Mouse (Mus musculus) urinary bladder, postnatal 14 days (tissue): ENCODE results near the gene Etfbkmt.
"Not testable (repeated sequence)": the region's sequence is repeated elsewhere in the genome, so short reads cannot be mapped to it uniquely, and the experiment has no call there.

ENCODE experiments used
- DNase-seq: peaks from one replicate; pipeline ENCODE4 v3.0.0; 2021; ENCODE audit warnings: low spot score

Etfbkmt gene

GRCm38 (mm10) chr6:149134391-149135150 lies 5.1 kb upstream of the Etfbkmt start:
- no peak for DNase-seq

GRCm38 (mm10) chr6:149135631-149136030 lies 4.0 kb upstream of the Etfbkmt start:
- DNase-seq = no peak

- DNase-seq = no peak
Observed at GRCm38 (mm10) chr6:149137936-149138335, 1.7 kb upstream of the Etfbkmt start.

- DNase-seq = no peak
Observed at GRCm38 (mm10) chr6:149139011-149139410, 638 bp upstream of the Etfbkmt start.

GRCm38 (mm10) chr6:149141393-149142173 lies 1.9 kb downstream of the Etfbkmt start:
- peak; percentile 85 for DNase-seq

DNA sequence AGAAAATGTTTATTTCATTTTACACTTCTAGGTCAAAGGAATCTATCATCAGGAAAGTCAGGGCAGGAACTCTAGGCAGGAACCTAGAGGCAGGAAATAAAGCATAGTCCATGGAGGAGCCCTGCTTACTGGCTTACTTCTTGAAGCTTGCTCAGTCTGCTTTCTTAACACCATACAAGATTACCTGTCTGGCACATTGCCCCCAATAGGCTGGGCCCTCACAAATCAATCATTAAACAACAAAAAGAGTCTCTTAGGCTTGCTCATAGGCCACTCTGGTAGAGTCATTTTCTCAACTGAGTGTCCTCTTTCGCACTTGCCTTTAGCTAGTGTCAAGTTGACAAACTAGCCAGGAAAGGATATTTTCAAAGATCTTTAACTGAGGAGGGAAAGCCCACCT lies 5.5 kb downstream of the Etfbkmt start:
- DNase-seq = no peak

DNA sequence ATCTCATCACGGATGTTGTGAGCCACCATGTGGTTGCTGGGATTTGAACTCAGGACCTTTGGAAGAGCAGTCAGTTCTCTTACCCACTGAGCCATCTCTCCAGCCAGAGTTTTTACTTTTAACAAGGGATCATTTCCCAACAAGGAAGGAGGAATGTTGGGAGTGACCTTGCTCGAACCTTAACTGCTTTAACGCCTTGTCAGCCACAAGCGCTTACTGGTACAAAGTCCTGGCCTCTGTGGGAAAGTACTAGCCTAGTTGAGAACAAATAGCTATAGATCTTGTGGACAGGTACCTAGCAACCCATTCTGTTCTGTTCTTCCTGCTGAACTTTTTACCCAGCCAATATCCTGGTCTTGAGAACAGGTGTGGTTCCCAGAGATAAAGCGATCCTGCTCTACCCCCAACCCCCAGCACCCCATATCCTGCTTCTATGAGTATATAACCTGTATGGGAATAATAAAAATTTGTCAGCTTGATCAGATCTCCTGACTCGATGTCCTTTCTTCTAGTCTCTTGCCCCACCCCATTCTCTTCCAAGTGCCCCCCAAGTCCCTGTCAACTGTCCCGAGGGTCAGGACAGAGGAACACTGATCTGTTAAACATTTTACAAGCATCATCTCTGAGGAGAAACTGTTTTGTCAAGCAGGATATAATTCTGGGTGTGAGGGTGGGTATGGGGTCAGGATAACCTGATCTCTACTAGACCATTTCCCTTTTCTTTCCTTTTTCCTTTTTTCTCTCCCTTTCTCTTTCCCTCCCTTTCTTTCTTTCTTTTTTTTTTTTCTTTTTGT lies 9.0 kb downstream of the Etfbkmt start:
- no peak for DNase-seq

- DNase-seq = no peak
Observed at GRCm38 (mm10) chr6:149152119-149152518, 12.5 kb downstream of the Etfbkmt start.

DNA sequence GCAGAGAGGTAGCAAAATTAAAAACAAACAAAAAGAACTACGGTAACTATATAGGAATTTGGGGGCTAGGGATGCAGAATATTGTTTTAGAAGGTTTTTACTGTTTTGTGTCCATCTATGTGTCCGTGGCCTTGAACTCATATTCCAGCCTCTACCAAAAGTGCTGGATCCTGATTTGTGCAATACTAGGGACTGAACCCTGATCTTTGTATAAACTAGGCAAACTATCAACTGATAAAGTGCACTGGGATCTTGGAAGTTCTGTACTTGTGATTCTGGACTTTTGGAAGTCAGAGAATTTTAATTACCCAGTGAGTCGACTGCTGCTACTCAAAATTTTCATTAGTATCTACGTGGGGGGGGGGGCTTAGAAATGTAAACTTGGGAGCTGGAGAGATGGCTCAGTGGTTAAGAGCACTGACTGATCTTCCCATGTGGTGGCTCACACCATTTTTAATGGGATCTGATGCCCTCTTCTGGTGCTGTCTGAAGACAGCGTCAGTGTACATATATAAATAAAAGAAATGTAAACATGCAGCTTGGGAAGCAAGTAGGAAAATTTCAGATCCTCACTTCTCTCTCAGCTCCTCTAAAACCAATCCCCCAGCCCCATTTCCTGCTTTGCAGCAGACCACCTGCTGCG lies 13.9 kb downstream of the Etfbkmt start:
- no peak for DNase-seq

DNA sequence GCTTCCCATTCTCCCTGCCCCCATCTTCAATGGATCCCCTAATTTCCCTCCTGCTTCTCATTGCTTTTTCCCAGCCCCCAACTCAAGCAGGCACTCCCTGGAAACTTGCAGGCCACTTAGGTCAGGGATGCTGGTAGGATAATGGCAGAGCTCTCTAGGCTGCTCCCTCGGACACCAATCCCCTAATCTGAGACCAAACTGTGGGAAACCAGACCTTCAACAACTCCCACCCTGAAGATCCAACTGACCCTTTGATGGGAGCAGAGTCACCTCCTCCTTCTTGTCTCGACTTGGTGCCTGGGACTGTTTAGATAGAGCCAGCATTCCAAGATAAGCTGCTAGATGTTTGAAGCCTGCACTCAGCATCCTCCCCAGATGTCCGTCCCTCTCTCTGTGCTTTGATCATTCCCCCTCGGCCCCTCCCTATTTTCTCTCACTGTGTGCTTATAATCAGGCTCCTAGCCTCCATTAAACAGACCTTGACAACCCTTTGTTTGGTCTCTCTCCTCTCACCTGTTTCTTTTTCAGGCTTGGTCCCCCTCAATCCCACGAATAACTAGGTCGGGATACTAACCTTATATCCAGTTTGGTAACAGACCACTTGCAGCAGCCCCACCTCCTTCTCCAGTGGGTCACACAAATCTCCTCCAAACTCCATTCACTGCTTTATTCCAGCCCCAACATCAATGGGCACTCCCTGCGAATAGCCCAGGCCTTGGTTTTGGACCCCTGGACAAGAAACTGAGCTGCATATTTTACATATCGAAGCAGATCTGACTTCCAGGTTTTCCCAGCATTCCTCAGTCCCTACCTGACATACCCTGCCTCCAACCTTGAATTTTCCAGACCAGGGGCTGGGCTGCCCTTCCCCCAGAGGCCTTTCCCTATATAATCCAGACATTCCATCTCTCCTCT lies 14.7 kb downstream of the Etfbkmt start:
- DNase-seq = no peak

- DNase-seq = peak; percentile 39
Observed at GRCm38 (mm10) chr6:149155031-149155841, 15.6 kb downstream of the Etfbkmt start.

DNA sequence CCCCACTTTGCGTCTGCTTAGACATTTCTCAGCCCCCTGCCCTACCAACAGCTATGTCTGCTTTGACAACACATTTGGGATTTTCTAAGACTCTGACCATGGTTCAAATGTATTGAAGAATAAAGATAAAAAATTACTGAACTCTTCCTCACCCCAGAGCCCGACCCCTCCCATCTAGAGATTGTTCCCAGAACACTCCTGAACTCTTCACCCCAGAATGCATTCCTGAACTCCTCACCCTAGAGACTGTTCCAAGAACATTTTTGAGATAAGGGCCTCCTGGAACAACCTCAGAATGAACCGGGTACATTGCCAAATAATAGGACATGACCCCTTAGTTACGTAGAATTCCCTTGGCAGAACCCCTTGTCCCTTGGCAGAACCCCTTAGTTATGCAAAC lies 27.4 kb downstream of the Etfbkmt start:
- not testable (repeated sequence) for DNase-seq

- DNase-seq = no peak
Observed at GRCm38 (mm10) chr6:149167672-149168071, 28.0 kb downstream of the Etfbkmt start.

DNA sequence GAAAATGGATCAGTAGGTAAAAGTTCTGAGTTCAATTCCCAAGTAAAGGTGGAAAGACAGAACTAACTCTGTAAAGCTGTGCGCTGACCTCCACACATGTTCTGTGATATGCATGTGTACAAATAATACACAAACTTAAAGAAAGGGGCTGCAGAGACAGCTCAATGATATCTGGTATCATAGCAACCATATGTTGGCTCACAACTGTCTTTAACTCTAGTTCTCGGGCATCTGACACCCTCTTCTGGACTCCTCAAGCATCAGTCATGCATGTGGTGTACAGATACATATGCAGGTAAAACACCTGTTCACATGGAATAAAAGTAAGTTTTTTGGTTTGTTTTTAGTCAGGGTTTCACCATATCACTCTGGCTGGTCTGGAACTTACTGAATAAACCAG lies 28.8 kb downstream of the Etfbkmt start:
- no peak for DNase-seq

DNA sequence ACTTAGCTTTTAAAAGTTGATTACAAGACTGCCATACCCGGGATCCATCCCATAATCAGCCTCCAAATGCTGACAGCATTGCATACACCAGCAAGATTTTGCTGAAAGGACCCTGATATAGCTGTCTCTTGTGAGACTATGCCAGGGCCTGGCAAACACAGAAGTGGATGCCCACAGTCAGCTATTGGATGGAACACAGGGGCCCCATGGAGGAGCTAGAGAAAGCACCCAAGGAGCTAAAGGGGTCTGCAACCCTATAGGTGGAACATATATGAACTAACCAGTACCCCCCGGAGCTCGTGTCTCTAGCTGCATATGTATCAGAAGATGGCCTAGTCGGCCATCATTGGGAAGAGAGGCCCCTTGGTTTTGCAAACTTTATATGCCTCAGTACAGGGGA lies 30.3 kb downstream of the Etfbkmt start:
- DNase-seq = not testable (repeated sequence)

DNA sequence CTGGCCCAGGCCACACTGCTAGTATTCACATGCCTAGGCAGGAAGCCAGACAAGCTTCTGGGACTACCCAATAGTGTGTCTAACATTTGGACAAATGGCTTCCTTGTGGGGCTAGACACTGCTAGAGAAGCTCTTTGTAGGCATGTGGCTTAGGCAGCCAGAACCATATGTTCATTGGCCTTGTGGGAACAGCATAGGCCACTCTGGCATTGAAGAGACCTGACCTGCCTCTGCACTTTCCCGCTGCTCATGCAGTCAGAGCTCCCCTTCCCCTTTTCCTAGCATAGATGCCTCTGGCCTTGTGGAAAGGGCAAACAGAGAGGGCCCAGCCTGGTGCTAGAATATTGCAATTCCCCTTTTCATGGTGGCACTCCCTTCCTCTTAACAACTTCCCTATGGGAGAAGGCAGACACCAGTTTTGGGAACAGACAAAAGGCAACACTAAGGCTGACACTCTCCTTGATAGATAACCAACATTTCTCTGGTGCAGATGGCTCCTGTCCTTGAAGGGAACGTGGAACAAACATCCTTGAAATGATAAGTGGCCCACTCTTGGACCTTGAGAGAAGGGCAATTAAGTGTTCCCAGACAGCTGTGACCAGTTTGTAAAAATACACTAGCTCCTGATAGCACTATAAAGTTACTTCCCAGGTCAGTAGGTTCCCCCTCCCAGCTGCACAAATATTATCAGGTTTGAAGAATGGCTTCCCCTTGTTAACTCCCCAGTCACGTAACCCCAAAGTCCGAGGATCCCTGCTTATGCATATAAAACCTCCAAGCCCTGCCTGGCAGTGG lies 34.4 kb downstream of the Etfbkmt start:
- no peak for DNase-seq

- DNase-seq = no peak
Observed at GRCm38 (mm10) chr6:149174932-149175570, 35.4 kb downstream of the Etfbkmt start.

- no peak for DNase-seq
Observed at GRCm38 (mm10) chr6:149179064-149179463, 39.4 kb downstream of the Etfbkmt start.

DNA sequence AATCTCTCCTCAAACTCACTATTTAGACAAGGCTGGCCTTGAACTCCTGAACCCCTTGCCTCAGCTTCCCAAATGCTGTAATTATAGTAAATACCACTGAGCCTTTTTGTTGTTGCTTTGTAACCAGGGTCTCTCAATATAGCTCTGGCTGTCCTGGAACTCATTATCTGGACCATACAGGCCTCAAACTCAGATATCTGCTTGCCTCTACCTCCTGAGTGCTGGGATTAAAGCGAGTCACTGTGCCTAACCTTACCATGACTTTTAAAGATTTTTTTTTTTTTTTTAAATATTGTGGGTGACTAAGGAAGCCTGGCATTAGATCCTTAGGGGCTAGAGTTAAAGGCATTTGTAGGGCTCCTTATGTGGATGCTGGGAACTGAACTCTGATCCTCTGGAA lies 44.4 kb downstream of the Etfbkmt start:
- DNase-seq = no peak
